Mouse (Mus musculus) telencephalon, adult 2 months (tissue): ENCODE results near the gene Exph5.

ENCODE experiments used
- DNase-seq: peaks from one replicate; pipeline ENCODE4 v3.0.0-alpha.2; 2011; ENCODE audit warnings: low read depth, low spot score

Gene Exph5

DNA sequence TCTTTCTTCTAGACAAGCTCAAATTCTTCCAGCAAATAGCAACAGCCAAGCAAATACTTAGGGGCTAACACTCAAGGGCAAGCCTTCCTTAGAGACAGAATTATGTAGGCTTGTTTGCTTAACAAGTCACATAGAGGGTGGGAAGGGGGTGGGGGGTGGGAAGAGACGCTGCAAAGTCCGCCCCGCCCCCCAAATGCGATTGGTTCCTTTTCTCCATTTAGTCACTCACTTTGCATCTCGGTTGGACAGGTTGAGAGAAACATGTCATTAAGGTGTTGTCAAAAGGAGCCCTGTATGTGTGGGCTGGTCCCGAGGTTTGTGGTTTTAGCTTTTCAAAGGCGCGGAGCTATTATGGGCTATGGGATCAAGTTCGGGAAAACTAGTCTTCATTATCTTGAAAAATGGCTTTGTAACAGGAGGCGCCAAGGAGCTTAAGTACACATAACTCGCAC lies at the start of gene Exph5:
Gene Exph5, plus strand, starts transcription at position 402 of the 452 bp plus-strand sequence.
- DNase-seq, result peak; percentile 55

DNA sequence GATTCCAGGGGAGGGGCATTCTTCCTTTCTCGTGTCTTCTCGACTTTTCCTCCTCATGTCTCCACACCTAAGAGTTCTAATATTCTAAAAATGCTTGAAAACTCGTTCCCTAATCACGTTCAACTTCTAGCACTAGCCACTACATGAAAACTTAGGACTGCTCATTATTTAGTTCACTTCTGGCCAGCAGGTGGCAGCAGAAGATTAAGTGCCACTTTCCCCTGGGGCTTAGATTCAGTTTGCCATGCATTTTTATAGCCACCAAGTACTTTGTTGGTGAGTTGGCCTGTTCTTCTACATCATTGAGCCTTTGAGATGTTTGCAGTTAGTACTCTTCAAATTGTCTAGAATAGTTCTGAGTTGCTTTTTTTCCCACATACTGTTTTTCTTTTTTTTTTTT lies 47.1 kb upstream of the Exph5 start:
- peak; percentile 60 for DNase-seq

DNA sequence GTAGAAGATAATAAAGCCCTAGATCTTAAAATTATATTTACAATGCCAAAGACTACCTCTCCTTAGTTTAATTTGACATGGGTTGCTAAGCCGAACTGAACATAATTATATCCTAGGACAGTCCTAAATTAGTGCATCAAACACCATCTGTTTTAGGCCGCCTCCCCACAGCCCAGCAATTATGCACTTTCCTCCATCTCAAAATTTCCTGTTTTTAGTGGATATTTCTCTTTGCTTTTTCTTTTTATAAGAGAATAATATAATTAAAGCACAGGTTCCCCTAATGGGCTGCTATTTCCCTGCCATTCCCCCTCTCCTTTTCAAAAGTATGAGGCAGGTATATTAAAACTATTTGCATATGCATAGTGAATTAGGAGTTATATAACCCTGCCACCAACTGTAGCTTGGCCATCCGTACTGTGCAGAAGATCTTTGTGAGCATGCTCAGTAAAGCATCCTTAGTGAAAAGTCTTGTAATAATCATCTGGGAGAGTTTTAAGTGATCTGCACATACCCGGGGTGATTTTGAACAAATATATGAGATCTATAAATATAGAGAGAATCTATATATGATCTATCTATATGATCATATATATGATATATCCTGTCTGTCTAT lies 44.7 kb upstream of the Exph5 start:
- peak; percentile 57 for DNase-seq

DNA sequence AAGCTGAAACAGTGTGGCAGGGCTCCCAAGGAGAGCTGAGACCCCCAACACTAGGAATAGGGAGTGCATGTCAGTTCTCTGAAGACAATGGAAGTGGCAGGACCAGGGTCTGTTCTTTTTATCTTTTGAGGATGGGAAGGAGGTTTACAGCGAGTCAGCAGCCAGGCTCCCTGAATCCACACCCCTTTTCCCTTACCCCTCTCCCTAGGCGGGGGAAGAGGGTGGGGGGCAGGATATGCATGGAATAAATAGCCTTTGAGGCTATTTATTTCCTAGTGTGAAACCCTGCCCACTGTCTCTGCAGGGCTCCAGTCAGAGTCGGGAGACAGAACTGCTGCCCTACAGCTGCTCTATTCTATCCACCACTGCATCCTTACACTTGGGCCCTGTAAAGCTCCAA lies 43.7 kb upstream of the Exph5 start:
- no peak for DNase-seq

DNA sequence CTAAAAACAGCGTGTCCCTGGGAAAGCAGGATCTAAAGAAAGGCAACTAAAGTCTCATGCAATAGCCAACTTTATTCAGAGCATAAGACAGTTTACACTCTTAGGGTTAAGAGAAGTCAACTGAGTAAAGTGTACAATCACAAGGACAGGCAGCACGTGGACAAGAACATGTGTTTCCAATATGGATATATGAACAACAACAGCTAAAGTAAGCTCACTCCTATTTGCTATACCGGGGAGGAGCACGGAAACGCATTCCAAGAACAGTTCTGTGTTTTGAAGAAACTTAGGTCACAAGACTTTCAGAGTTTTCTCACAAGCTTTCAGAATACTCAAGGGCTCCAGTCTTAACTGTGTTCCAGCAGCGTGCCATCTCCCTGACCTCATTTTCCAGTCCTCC lies 43.3 kb upstream of the Exph5 start:
- DNase-seq, result no peak

DNA sequence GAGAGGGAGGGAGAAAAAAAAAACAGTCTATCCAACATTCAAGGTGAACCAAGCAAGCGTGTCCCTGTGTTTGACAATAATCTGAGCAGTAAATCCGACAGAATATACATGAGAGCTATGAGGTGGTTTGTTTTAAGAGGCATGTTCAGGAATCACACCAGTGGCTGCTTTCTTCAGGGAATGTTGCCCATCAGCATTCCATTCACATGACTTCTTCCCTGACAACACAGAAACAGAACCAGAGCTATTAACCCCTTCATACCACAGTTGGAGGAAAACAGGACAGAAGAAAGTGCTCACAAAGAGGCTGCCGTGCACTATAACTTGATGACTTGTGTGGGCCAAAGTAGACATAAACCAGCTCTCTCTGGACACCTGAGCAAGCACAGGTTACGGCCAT lies 37.1 kb upstream of the Exph5 start:
- DNase-seq, result no peak

DNA sequence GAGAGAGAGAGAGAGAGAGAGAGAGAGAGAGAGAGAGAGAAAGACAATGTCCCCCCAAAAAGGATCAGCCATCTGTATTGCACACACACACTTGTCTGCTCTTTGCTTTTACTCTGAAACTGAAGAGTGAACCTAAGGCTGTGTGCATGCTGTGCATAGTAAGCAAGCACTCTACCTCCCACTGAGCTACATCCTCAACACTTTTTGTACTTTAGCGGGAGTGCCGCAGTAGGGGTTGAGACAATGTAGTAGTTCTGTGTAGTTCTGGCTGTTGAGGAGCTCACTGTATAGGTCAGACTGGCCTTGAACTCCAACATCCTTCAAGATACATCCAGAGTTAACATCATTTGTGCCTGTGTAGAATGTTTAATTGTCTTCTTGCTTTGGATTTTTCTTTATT lies 35.9 kb upstream of the Exph5 start:
- no peak for DNase-seq

DNA sequence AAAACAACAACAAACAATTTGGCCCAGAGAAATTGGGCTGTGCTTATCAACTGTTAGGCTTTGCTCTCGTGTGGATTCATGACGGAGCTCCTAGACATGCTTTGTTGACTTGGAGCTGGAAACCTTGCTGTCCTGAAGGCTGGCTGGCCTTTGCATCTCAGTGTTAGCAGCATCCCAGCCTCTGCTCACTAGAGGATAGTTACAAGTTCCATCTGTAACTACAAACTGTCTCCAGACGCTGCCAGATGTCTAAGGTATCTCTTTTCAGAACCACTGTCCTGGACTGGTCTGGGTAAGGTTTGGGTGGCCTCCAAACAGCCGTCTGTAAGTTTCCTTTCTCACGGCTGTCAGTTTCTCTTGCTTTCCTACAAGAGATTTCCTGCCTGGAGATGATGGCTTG lies 33.4 kb upstream of the Exph5 start:
- DNase-seq, result no peak

DNA sequence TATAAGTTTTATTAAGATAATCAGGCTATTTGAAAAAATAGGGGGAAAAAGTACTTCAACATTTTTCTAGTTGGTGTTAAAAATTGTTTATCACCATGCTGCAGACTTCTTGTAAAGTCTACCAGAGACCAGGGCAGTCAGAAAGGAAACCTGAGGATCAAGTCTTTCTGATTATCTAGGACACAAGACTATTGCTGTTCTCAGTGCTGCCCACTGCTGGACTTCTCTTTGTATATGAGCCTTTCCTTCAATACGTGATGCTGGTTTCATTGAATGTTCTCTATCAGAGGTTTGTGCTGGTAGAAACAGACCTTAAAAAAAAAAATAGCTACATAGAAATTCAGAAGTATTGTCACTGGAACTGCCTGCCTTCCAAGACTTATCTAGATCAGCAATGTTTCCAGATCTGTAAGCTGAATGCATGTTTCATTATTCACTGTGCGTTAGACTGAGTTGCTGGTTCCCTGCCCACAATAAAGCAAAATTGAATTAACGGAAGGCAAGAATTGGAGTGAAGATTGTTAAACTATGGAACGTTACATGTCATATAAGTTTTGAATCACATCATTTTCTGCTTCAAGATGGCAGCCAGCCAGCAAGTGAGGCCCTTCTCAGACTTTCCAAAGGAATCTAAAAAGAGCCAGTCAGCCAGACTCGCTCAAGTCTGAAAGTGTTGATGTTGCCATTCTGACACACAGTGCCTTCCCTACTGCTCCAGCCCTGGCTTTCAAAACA lies 32.6 kb upstream of the Exph5 start:
- no peak for DNase-seq

DNA sequence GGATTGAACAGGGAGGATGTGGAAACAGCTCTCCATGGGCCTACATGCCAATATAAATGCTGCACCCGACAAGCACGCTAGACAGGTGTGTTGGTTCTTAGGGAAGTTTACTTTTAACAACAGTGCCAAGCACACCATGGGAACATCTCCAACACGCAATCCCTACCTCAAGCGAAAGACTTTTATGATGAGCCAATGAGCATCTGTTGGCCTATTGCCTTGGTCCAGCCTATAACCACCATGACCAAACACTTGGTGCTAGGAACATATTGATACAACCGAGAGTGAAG lies 32.1 kb upstream of the Exph5 start:
- DNase-seq, result no peak

DNA sequence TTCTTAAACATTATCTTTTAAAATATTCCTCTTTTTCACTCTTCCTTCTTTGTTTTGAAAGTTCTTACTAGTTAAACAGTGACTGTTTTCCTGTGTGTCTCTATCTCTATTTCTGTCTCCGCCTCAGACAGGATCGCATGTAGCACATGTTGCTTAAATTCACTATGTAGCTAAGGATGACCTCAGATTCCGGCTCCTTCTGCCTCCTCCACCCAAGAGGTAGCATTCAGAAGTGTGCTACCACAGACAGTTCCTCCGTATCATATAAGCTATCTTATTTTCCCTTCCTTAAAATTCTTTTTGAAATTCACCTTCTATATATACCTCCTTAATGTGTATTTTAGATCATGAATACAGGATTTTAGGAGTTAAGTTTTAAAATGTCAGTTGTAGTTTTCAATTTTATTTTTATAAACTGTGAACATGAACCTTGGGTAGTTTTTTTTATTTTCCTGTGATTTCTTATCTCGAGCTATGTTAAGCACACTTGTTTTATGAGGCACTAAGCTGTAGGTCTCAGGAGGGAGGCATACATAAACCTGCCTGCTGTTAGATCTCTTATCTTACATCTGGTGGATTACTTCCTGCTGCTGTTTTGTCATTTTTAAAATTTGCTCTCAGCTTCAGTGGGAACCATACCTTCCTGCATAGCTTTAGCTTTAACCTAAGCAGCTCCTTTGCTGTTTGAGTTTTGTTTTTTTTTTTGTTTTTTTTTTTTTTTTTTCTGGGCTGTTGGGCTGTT lies 30.0 kb upstream of the Exph5 start:
- DNase-seq, result no peak

DNA sequence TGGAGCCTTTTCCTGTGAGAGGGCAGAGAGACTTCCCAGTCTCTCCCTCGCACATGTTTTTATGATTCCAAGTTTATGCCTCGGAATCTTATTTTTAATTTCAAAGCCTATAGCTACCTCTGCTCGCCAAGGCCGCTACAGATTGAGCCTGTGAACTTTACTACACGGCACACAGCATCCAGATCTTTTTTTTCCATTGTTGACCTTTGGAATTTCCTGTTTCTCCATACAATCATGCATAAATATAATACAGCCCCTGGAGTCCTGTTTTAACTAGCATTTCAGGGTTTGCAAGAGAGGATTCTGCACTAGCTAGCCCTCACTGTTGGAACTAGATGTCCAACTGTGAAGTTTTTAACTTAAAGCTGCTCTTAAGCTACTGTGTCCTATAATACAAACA lies 29.3 kb upstream of the Exph5 start:
- no peak for DNase-seq

DNA sequence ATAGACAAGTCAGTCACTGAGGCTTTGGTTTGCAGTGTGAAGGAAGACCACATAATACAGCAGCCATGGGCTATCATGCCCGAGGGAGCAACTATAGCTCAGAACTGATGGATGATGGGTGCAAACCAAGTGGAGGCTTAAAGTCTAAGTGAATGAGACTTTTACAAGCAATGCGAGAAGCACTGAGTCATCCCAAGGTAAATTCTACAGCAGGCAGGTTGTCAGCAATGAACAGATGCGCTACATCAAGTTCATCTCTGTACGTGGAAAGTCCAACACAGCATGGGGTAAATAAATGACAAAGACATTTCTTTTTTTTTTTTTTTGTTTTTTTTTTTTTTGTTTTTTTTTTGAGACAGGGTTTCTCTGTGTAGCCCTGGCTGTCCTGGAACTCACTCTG lies 28.8 kb upstream of the Exph5 start:
- DNase-seq, result no peak

DNA sequence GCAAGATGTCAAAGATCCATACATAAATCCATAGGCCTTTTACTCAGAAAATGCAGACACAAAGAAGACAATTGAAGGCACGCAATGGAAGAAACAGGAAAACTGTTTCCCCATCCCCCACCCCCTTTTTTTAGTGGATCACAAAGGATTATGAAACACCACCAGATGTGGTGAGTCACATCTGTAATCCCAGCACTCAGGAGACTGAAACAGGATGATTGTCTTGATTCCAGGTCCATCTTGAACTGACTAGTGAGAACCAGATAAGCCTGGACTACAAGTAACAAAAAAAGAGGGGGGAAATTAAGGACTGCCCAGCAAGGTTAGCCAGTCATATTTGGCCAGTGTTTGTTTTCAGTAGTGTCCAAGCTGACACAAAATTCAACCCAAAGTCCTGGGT lies 25.1 kb upstream of the Exph5 start:
- no peak for DNase-seq

DNA sequence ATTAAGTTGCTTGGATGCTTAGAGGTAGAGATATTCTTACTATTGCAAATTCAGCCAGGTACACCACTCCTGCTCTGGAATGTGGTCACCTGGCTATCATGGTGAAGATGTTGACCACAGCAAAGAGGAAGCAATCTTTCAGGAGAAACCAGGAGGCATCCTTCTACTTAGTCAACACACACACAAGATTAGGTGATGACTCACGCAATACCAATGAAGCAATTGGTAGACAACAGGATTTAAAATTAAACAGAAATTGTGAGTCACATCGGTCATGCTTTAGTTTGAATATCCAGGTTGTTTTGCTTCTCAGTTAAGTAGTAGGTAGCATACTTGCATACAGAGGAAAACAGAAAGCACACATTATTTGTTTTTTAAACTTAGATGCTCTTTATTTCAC lies 22.5 kb upstream of the Exph5 start:
- no peak for DNase-seq

DNA sequence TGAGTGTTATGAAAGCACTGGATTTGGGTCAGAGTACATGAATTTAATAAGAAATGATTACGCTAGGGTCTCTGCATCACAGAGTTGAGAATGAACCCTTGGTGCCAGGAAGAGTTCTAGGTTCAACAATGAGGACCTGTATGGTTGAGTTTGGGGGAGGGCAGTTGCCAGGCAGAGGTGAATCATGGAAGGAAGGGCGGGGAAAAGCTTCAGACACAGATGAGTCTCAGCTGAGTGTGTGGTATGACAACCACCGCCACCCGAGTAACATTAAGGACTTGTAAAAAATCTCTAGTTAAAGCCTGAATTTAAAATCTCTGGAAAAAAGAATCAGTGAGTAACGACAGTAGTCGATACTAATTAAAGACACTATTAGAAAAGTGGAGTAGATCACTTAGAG lies 14.7 kb upstream of the Exph5 start:
- no peak for DNase-seq

DNA sequence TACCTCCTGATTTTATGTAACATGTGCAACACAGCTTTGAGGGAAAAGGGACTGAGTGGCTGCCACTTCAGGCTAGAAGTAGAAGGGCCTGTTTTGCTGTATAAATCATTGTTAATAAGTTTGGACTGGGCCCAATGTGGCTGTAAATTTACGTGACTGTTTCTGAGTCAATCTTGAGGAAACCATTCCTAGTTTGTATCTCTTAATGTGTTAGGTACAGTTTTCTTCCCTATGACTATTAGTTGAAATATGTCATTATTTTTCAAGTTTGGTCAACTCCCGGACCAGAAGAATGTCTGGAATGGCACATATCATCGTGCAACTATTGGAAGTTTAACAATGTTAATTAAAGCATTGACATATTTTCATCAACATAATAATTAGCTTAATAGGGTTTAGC lies 11.5 kb upstream of the Exph5 start:
- no peak for DNase-seq

DNA sequence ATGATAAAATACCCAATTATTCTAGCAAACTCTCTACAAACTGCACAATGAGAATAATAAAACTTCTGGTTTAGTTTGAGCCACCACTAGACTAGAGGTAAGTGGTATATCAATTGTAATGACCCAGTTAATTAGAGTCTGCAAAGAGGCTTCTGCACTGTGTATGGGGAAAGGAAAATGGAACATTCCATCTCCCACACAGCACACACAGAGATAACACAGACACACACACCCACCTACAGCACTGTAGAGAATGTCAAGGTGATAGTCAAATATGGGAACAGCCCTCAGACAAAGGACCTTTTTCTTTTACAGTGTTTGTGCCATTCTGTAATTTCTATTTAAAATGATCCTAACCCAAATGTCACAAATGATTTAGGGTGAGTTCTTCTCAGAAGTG lies 8.6 kb upstream of the Exph5 start:
- no peak for DNase-seq

DNA sequence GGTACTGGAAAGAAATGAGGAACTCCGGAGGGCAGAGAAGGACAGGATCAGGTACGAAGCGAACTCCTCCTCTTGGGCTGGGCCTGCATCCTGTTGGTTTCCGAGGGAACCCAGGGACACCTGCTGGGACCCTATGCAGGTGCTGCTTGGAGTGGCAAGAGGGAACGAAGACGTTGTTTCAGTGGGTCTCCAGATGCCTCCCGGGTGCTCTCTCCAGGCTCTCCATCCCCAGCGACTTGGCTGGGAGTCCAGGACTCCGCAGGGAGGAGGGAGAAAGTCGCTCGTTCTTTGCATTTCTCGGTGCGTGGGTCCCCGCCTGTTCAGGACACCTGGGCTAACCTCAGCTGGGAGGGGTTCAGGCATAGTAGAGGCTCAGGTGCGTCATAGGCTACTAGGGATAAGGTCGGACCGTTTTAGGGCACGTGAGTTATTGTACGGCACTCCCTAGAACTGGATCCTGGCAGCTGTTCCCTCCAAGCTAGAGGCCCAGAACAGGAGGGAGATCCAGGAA lies 386 bp downstream of the Exph5 start:
- no peak for DNase-seq

DNA sequence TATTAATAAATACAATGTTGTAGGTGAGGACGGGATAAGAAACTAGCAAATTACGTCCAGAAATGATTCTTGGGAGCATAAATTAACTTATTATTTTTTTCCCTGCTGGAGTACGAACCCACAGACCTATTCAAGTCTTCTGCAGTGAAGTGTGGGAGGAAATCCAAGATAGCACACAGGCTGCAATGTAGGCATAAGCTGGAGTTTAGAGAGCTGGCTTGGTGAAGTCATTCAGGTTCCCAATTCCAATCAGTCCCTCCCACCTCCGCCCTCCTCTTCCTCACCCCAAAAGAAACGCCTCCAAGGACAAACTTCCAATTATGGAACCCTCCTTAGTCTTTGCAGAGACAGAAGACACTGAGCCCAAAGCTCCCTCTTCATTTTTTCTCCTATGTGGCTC lies 945 bp downstream of the Exph5 start:
- DNase-seq, result peak; percentile 68

DNA sequence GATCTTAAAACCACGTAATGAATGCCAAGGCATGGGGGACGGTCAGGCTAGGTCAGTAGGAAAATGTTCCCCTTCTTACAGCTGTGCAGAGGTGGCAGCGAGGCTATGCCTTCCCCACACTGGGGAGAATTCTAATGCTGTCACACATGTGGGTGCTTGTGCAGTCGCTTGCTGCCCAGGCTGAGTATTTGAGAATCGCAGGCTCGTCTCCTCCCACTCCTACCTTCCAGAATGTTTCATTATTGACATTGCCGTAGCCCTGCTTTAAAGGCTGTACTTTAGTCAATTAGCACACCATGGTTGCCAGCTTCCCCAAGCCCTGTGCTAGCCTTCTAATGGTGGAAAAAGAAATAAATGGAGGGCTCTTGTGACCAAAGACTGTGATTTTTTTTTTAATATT lies 6.4 kb downstream of the Exph5 start:
- DNase-seq, result no peak

DNA sequence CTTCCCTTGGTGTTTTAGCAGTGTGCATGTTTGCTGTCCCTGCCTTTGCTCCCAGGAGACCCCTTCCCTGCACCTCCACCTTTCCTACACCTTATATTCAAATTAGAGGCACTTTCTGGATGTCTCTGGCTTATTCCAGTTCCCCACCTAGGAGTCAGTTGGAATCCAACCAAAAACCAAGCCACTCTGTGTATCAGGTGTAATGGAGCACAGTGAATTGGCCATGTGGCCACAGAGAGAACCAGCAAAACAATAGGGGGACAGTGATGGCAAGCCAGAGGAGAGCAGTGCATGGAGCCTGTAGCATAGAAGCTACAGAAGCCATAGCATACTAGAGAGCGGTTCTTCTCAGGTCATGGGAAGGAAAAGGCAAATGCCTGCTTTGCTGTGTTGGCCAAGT lies 11.5 kb downstream of the Exph5 start:
- no peak for DNase-seq
